Mouse (Mus musculus): Measurements from ENCODE around the gene Pgam5.

DNA sequence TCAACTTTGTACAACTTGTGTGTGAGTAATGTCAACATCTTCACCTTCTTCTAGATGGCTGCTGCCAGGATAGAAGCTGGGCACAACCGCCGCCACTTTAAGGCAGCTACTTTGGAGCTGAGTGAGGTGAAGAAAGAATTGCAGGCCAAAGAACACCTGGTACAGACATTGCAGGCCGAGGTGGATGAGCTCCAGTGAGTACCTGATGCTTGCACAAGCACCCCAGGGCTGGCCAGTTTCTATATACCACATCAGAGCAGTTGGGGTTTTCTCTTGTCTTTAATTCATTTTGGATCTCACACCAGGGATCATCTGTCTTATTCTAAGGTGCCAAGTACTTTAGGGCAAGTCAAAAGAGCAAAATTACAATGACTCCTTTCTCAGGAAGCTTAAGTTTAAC lies 52.9 kb downstream of the Pgam5 start:
- no peak for TF ChIP-seq POLR2A (IDR thresholded peaks at IDR 0.05; ENCODE audit: insufficient read depth, low read depth, low read length)
- TF ChIP-seq CTCF (IDR thresholded peaks at IDR 0.05; ENCODE audit: insufficient read depth, low read depth, low read length) = no peak
